Mouse (Mus musculus): ENCODE measurements around the gene Aen.

Gene Aen

DNA sequence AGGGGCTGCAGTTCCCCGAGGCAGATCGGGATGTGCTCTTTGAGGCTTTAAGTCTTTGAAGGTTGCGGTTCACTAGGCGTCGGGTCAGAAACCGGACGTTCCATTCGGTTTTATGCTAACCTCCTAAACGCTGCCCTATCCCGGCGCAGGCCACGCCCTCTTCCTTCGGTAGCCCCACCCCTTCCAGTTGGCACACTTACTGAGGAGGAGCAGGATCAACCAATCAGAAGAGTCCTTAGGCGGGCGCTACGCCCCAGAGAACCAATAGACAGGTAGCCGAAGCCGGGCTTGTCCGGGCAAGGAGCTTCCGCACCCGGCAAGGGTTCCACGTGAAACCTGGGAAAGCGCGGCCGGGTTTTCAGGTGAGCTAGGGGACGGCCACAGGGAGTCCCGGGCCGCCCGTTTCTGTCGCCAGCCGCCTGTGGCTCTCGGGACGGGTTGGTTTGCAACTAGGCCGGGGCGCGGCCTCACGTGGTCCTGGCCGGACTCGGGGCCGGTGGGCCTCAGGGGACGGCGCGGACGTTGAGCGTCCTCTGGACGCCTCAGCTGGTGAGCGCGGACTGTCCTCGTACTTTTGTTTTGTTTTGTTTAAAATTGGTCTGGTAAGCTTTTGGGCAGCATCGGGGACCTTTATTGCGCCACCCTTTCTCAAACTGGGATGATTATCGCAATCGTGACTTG lies at the start of gene Aen:
Aen (plus strand) TSS at position 202 of the 681 bp plus-strand sequence.
- peak; percentile 94 to 97 for DNase-seq (ENCODE audit: low spot score in 2 of 2)

DNA sequence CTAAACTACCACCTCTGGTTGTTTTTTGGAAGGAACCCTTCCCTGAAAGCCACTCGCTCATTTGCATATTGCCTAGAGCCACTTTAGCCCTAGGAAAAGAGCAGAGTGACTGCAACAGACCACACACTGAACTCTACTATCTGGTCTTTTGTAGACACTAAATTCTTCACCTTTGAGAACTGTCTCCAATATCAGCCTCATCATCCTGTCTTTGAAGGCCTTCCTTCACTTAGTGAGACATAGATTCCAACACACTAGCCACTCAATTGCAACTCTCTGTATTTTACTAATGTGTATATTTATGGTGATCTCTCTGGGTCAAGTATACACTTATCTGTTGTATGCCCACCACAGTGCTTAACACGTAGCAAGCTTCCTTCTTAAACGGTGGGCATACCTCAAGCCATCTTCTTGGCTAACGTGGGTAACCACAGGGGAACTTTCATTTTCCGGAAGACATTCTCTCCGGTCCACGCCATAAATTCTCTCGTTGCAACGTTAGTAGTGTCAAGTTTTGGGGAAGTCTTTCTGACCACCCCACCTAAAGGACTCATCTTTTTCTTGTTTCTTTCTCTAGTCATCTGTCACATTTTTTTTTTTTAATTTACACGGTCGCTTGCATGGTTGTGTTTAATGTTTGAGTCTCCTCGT lies 49.5 kb upstream of the Aen start:
- DNase-seq (ENCODE audit: low spot score in 2 of 2), result no peak

DNA sequence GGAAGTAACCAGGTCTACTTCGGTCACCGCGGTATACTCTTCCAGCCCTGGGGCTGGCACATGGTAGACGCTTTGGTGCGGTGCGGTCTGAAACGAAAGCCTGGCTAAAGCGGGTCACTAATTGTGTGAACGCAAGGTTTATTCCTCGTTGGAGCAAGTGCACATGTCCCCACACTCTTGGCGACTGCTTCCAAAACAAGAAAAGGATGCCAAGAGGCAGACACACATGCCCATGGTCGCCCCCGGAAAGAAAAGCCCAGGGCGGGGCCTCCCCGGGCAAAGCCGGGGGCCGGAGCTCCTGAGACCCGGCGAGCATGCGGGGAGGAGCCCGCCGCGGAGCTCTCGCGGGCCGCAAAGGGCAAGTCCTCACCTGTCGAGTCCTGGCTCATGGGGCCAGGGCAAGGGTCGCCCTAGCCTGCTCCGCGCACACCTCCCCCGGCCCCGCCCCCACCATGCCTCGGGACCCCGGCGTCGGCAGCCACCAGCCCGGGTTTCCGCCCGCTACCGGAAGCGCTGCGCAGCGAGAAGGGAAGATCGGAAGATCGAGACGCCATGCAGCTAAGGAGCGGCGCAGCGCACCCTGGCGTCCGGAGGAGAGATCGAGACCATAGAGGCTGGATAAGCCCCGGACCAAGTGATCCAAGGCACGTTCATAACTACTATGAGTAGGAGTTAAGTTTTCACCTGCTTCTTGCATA lies 48.8 kb upstream of the Aen start, which contains the start of gene Det1:
Det1 (minus strand) TSS at position 527 of the 698 bp plus-strand sequence.
- peak; percentile 85 to 87 for DNase-seq (ENCODE audit: low spot score in 2 of 2)

DNA sequence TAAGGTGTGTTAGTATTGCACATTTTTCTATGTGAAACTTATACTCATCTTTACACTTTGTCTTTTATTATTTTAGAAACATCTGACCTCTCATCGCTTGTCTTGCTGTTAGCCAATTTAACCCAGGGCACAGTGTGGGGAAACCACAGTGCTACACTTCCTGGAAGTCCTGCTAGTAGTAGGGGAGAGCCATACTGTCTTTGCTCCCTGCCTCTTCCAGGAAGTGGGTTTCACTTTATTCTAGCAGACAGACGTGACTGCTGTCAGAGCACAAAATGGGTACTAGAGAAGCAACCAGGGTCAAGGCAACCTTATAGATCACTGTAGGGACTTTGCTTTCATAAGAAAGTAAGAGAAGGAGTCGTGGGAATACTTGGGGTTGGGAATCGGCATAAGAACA lies 41.6 kb upstream of the Aen start:
- DNase-seq (ENCODE audit: low spot score in 2 of 2), result no peak

DNA sequence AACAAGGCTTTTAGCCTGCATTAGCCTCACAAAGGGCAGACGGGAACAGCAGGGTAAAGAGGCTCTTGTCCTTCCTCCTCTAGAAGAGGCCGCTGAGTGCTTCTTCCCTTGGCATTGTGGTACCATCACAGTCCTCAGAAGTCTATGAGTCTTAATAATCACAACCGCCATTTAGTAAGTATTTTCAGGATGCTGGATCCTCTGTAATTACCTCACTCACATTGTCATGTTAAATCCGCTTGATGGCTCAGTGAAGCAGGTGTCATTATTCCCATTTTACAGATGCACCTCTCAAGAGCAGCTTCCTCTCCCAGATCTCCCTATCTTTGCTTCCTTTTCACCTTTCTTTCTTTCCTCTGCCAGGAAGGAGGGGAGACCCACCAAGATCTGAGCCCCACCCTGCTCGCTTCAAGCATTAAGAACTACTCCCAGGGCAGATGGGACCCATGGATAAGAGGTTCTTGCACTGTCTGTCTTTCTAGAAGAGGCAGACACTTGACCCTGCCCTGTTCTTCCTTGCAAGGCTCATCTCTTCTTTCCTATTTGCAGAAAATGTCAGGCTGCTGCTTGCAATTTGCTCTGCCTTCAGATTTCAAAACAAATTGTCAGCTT lies 40.5 kb upstream of the Aen start:
- no peak for DNase-seq (ENCODE audit: low spot score in 2 of 2)

DNA sequence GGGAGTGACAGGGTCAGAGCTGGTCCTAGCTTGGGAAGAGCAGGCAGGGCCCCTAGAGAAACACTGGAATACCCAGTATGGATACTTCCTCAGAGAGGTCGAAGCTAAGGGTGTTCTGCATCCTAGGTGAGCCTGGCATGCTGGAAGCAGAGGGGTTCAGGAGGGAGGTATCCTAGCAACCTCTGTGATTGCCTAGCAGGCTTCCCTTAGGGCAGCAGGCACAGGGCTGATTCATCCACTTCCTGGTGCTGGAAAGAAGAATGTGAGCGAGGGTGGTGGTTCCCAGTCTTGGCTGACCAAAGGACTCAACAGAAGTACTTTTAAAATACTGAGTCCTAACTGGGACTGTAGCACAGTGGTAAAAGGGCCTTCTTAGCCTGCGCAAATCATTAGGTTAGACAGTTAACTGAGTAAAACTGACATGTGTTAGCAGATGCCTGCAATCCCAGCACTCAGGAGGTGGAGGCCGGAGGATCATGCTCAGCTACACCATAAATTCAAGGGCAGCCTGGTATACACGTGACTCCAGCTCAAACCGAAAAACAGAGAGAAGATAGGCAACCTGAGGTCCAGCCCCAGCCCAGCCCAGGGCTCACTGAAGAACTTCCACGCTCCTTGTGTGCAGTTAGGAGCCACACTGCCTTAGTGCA lies 31.7 kb upstream of the Aen start:
- DNase-seq (ENCODE audit: low spot score in 2 of 2), result no peak

DNA sequence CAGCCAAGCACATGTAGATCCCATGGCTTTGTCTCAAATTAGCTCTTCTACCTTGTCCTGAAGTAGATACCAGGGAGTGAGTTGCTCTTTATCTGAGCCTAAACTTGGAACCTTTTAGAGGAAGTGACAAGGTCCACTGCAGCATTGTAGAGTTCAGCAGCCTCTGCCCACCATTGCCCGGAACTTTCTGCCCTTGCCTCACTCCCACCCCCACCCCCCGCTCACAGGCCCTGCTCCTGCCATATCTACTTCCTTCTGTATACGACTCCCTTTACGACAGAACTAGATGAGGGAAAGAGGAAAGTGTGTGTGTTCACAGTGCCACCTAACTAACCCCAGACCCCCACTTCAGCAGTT lies 31.2 kb upstream of the Aen start:
- DNase-seq (ENCODE audit: low spot score in 2 of 2), result no peak

DNA sequence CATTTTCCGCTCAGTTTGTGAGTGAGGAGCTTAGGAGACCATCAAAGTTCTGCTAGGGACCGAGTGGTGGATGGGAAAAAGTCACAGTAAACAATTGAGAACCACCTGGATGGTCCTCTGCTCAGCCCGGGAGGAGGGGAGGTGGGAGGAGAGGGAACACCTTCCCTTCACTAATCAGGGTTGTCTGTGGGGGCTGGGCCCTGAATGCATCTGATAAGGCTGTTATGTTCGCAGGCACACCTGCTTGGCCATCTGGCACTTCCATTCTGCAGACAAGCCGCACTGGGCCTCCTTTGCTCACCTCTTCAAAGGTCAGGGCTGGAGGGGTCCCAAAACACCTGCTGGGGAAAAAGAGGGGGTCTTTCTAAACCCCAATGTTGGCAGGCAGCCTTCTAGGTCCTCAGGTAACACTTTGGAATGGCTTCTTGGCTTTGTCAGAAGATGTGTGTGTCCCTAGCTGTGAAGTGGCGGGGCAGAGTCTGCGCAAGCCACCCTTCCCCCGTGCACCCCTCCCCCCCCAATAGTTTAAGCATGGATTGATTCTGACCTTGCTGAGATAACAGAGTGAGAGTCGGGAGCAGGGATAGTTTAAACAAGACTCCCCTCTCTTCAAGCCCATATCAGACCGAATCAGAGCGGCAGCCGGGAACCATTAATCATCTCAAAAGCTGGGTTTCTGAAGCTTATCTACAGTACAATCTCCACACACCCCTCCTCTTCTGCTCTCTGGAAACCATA lies 30.3 kb upstream of the Aen start:
- no peak for DNase-seq (ENCODE audit: low spot score in 2 of 2)

DNA sequence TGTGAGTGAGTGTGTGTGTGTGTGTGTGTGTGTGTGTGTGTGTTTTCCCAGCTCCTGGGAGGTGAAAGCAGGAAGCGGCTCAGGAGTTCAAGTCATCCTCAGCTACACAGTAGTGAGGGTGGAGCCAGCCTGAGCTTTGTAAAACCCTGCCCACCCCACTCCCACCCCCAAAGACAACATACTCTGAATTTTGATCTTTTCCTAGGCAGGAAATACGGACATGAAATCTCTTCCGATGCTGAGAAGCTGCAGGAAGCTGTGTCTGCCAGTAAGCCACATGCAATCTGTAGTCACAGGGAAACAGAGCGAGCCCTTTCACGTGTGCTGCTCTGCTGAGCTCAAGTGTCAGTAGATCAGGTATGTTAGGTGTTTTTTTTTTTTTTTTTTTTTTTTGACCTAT lies 26.9 kb upstream of the Aen start:
- no peak for DNase-seq (ENCODE audit: low spot score in 2 of 2)

DNA sequence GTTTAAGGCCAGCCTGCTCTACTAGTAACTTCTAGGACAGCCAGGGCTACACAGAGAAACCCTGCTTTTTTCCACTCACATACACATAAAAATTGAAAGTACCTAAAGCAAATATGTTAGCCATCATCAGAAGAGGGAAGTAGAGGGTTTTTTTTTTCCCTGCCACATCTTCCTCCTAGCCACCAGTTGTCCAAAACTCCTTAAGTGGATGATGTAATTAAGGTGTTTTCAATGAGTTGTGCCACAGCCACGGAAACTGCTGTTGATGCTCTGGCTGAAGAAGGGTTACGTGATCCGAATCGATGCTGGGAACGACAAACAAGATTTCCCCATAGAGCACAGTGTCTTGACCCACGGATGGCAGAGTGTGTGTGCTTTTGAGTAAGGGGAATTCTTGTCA lies 23.3 kb upstream of the Aen start:
- no peak for DNase-seq (ENCODE audit: low spot score in 2 of 2)

DNA sequence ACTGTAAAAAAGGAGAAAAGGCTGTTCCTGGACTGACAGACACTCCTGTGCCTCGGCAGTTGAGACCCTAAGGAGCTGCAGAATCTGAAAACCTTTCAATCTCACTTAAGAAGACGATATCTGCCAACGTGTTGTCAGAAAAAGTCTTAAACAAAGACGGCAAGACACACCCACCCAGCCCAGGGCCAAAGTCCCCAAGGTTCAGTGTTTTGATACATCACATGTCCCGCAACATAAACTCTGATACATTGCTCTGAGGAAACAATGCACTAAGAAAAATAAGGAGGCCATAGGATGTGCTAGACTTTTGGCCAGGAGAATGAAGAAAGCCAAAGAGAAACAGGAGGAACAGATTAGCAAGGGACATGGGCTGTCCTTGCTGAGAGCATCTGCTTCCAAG lies 22.8 kb upstream of the Aen start:
- DNase-seq (ENCODE audit: low spot score in 2 of 2), result no peak

DNA sequence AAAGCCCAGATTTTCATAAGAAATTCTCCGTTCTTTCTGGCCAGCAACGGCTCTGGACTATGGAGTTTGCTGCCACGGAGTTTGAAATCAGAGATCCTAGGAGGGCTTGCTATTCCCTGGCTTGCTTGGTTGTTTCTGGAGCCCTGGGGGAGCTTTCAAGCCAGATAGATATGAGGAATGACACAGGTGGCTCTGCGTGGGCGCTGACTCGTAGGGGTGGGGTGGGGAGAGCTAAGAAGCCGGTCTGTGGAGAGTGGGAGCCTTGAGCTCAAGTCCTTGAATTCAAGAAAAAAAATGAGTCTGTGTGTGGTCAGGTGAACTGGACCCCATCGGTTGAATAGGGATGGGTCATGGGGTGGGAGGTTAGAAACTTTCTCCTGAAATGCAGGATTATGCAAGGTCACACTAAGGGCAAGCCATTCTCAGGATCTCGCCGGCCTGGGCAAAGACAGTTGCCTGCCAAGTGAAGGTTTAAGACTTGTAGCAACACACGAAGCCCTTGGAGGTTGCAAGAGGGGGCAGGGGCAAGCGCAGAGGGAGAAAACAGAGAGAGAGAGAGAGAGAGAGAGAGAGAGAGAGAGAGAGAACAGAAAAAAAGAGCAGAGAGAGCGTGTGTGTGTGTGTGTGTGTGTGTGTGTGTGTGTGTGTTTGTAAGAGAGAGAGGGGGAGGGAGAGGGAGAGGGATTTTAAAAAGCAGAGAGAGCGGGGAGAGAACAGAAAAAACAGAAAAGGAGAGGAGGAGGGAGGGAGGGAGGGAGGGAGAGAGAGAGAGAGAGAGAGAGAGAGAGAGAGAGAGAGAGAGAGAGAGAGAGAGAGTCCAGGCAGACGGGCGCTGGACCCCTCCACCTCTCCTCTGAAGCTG lies 13.8 kb upstream of the Aen start:
- DNase-seq (ENCODE audit: low spot score in 2 of 2), result no peak

DNA sequence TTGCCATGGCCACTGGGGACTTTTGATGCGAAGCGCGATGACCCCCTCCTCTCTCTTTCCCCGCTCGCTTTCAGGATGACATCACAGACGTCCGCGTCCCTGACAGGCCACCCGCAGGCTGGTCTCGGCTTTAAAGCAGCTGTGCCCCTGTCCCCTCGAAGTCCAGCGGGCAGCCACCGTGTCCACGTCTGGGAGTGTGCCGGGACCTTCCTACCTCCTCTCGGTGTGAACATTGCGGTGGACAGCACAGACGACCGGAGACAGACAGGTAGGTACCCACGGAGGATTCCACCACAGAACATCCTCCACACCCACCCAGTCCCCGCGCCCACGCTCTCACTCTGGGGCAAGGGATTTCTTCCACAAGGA lies 13.2 kb upstream of the Aen start:
- peak; percentile 30 to 32 for DNase-seq (ENCODE audit: low spot score in 2 of 2)

DNA sequence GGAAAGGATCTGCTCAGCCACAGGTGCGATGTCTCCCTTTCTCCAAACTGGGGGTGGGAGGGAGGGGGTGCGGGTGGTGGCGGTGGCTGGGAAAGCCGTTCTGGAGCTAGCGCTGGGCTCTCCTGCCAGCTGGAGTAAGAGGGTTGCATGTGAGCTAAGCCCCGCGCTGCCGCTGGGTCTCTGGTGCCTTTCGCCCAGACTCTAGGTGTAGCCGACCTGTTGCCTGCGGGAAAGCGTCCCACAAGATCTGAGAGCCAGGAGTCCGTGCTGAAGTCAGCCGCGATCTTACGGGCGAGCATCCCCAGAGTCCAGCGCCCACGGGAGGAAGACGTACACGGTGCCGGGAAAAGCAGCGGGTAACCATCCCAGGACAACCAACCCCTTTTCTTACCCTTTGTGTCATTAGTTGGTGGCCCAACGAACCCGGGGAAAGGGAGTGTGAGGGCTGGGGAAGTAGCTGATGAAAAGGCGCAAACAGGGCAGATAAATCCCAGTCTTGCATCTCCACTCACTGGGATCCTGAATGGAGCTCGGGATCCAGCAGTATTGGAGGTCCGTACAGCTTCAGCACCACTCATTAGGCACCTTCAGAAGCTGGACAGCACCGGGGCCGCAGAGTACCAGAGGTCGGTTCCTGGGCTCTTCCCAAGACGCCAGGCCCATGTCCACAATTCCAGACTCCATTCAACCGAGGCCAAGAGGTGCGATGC lies 12.5 kb upstream of the Aen start:
- no peak for DNase-seq (ENCODE audit: low spot score in 2 of 2)

DNA sequence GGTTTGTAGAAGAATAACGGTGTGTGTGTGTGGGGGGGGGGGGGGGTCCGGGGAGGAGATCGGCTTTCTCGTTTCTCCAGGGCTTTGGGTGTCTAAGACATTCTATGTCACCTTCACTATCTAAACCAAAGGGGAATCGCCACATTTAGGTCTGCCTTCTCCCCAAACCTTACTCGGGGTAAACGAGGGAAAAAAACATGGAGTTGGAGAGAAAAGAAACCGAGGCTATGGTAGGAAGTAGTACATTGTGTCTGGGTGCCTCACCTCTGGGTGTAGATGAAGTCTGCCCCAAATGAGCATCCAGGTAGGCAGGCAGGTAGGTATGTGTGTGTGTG lies 12.0 kb upstream of the Aen start:
- DNase-seq (ENCODE audit: low spot score in 2 of 2), result no peak

DNA sequence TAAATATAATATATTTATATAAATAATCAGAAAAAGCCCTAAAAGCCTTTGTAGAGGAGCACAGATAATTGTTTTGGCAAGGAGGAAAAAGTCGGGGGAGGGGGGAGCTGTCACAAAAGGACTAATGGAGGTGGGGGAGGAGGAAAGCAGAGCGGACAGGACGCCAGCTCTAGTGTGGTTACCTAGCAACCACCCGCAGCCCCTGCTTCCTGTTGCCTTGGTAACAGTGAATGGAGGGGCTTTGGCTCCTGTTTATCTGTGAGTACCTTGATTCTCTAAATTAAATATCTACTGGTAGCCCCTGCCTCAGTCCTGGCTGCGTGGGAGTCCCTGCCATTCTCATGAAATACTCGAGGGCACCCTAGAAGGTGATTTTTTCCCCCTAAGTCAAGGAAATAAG lies 11.5 kb upstream of the Aen start:
- no peak for DNase-seq (ENCODE audit: low spot score in 2 of 2)

DNA sequence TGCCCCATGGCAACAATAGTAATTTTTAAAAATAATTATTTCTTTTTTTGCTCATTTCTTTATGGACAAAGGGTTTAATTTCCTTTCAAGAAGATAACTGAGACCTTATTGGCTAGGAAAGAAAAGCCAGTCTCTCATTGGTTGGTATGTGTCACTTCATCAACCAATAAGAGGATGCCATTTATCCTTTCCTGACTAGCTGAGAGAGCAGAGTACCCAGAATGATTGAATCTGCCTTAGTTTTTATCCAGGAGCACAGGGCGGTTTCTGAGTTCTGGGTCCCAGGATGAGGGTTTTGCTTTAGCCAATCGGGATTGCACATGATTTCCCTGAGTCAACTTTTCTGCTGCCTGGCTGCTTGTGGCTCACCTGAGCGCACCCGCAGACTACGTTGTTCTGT lies 10.2 kb upstream of the Aen start:
- DNase-seq (ENCODE audit: low spot score in 2 of 2), result no peak

DNA sequence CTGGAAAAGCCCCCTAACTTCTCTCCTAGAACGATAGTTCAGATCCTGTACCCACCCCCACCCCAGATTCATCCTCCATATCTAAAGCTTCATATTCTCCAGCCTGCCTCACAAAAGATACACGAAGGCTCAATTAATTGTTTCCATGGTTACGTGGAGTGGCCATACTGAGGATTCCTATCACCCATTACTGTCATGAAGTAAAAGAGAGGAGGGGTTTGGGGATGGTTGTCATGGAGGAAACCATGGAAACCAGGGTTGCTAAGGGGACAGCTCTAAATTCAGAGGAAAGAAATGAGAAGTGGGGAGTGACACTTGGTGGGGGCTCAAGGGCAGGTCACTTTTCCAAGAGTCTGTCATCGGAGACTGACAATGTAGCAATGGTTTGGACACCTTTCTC lies 9.2 kb upstream of the Aen start:
- no peak for DNase-seq (ENCODE audit: low spot score in 2 of 2)

DNA sequence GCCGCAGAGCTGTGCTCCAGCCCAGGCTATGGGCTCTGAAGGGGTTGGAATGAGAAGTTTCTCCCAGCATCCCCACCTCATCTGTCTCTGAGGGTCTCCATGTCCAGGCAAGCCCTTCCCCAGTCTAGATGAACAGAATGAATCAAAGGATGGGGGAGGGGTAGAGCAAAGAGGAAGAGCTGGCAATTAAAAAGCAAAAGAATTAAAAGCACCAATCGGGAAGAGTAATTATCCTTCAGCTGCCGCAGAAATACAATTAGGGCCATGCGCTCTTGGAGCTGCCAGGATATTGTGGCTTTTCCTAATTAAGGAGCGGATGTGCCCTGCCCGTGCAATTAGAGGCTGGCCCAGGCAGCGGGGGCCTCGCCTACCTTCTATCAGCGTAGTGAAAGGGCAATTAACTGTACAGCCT lies 8.2 kb upstream of the Aen start:
- no peak for DNase-seq (ENCODE audit: low spot score in 2 of 2)

DNA sequence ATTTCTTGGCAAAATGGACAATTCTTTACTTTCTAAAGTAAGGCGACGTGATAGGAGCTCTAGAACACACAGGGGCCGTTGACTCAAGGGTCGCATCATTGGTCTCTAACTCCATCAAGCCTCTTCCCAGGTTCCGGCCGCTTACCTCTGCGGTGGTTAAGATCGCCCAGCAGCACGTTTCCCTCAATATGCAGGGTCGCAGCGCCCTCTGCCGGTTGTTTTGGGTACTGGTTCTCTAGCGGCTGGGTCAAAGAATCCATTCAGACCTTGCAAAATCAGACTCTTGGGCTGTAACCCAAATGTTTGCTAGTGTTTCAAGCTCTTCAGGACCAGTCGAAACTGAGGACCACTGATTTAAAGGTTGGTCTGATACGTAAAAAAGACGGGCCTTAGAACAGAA lies 5.0 kb upstream of the Aen start:
- DNase-seq (ENCODE audit: low spot score in 2 of 2), result peak; percentile 62 to 78
